Mouse (Mus musculus): ENCODE data around the gene Ddx19b. TPM values are rescaled to one million over a fixed set of nuclear protein-coding genes. Genes with fewer than 3 reads are reported as not detected.
"Not testable (repeated sequence)": the region's sequence is repeated elsewhere in the genome, so short reads cannot be mapped to it uniquely, and the experiment has no call there.

The Ddx19b gene
- total RNA-seq, 4 experiments from 2014 or later: 9.8 to 11.9 (median 10.9) TPM

GRCm38 (mm10) chr8:110965594-110965993 is 66.0 kb downstream of the Ddx19b start:
- DNase-seq (ENCODE audit: low spot score): peak; percentile 94

GRCm38 (mm10) chr8:110964666-110965065 is 66.9 kb downstream of the Ddx19b start:
- DNase-seq (ENCODE audit: low spot score): no peak

- no peak for DNase-seq (ENCODE audit: low spot score)
Measured at GRCm38 (mm10) chr8:110963051-110963450, 68.5 kb downstream of the Ddx19b start.

GRCm38 (mm10) chr8:110959906-110960305 is 71.6 kb downstream of the Ddx19b start:
- DNase-seq (ENCODE audit: low spot score): no peak

GRCm38 (mm10) chr8:110959071-110959780 is 72.3 kb downstream of the Ddx19b start:
- DNase-seq (ENCODE audit: low spot score): no peak

- DNase-seq (ENCODE audit: low spot score): not testable (repeated sequence)
Measured at GRCm38 (mm10) chr8:110958553-110958952, 73.0 kb downstream of the Ddx19b start.

- DNase-seq (ENCODE audit: low spot score): no peak
Measured at GRCm38 (mm10) chr8:110958135-110958534, 73.4 kb downstream of the Ddx19b start.

- no peak for DNase-seq (ENCODE audit: low spot score)
Measured at GRCm38 (mm10) chr8:110957471-110957870, 74.1 kb downstream of the Ddx19b start.

- no peak for DNase-seq (ENCODE audit: low spot score)
Measured at GRCm38 (mm10) chr8:110956619-110957450, 74.7 kb downstream of the Ddx19b start.

GRCm38 (mm10) chr8:110954776-110955175 is 76.8 kb downstream of the Ddx19b start:
- no peak for DNase-seq (ENCODE audit: low spot score)

Small RNA genes within 50 kb of the gene (microRNA-seq; reads per million reads assigned to microRNA genes)
- gene Gm24103: not detected
- not detected for gene Mir3473d

Other genes starting within 250 kb of the Ddx19b start
- 1 to 10 TPM; 4.3 to 8.3 (median 5.9) TPM for gene Il34, start 225.8 kb downstream of the Ddx19b start, total RNA-seq (2022)
- gene Cog4, start 185.2 kb downstream of the Ddx19b start, total RNA-seq (2022): 10 to 100 TPM; 63.3 to 69.4 (median 65.2) TPM
- 10 to 100 TPM; 33.5 to 38.7 (median 36.1) TPM for gene Sf3b3, start 185.0 kb downstream of the Ddx19b start, total RNA-seq (2022)
- gene Fuk, start 129.3 kb downstream of the Ddx19b start, total RNA-seq (2022): 1 to 10 TPM; 4.5 to 5.4 (median 4.6) TPM
- 10 to 100 TPM; 21.3 to 25.4 (median 24.1) TPM for gene St3gal2, start 111.8 kb downstream of the Ddx19b start, total RNA-seq (2022)
- 10 to 100 TPM; 30.7 to 37.3 (median 35.3) TPM for gene Ddx19a, start 34.0 kb downstream of the Ddx19b start, total RNA-seq (2022)
- 10 to 100 TPM; 32.2 to 33.5 (median 33.0) TPM for gene Aars, start 1.4 kb upstream of the Ddx19b start, total RNA-seq (2022)
- not detected for gene Exosc6, start 24.6 kb upstream of the Ddx19b start, total RNA-seq (2022)
- gene Clec18a, start 60.7 kb upstream of the Ddx19b start, total RNA-seq (2022): 1 to 10 TPM in 3 of 4 experiments, under 1 TPM in 1; 0.98 to 2.3 (median 1.3) TPM
- gene Pdpr, start 62.9 kb upstream of the Ddx19b start, total RNA-seq (2022): 100 to 1,000 TPM; 109 to 143 (median 124) TPM
- gene Glg1, start 227.5 kb upstream of the Ddx19b start, total RNA-seq (2022): 100 to 1,000 TPM in 1 of 4 experiments, 10 to 100 TPM in 3; 87.4 to 103 (median 96.6) TPM

Data from heart, adult 8-10 months (tissue).